Comparison of ENCODE assay signal across 16 mouse cellular contexts in the genomic region with DNA sequence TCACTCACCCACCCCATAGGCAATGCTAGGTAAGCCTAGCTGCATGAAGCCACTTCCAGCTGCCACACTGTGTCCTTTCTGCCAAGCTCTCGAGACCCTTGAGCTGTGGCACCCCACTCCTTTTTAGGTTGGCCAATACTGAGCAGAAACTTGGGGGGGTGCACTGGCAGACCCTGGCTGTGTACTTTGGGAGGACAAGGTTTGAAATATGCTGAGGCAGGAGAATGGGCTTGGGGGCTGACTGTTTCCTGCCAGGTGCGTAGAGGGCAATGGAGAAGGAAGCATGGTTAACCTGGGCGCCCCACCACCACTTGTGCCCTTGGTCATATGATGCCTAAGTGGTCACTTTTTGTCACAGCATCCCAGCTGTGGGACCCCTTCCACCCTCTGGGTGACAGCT. TPM values are rescaled to one million over a fixed set of nuclear protein-coding genes. Genes with fewer than 3 reads are reported as not detected.
DNase-seq lines count a peak whose midpoint lies in the region; ATAC-seq and TF ChIP-seq lines count a peak whose summit lies in the region.
"Had no signal": no experiment of that assay in that cellular context is flagged by ENCODE, and none has a peak within 500 bp of the region (broad histone marks: within the 10 kb centered on the region; RNA-seq: fewer than 3 reads in every experiment).

No protein-coding gene starts in this region.

- TF ChIP-seq CTCF in bone marrow, adult 2 months (IDR thresholded peaks at IDR 0.05; ENCODE audit: control insufficient read depth, insufficient read depth, low read length) = no peak
- TF ChIP-seq CTCF in gastrocnemius, adult 2 months (IDR thresholded peaks at IDR 0.05) = no peak

- no peak for TF ChIP-seq POLR2A in bone marrow, adult 2 months (IDR thresholded peaks at IDR 0.05; ENCODE audit: borderline replicate concordance, control insufficient read depth, low read depth, low read length)

- ATAC-seq in hindbrain, embryonic 15.5 days (ENCODE audit: low FRiP score, low read depth) = 0 out of 2 replicates have a peak, but pooled peaks have one; percentile 7
- no peak for ATAC-seq in hindbrain, embryonic 14.5 days (ENCODE audit: low FRiP score)
- ATAC-seq in liver, embryonic 12.5 days = no peak
- ATAC-seq: intestine, embryonic 15.5 days had no signal

- H3K27ac ChIP-seq in hindbrain, embryonic 15.5 days (replicated peaks) = 0 out of 2 replicates have a peak overlapping the region, but pooled peaks have one; percentile 14
- no peak overlapping the region for H3K27ac ChIP-seq in hindbrain, embryonic 14.5 days
- H3K27ac ChIP-seq in bone marrow, adult 2 months (ENCODE audit: control insufficient read depth, insufficient read depth, low read depth, low read length, poor library complexity) = peak overlapping the region; percentile 22; the same call in 1 of the 2 replicates
- no peak overlapping the region for H3K27ac ChIP-seq in gastrocnemius, adult 2 months
- no peak overlapping the region for H3K27ac ChIP-seq in liver, embryonic 12.5 days
- H3K27ac ChIP-seq: intestine, embryonic 15.5 days; stomach, embryonic 15.5 days had no signal

- no peak overlapping the region for H3K4me2 ChIP-seq in hindbrain, embryonic 15.5 days
- no peak overlapping the region for H3K4me2 ChIP-seq in hindbrain, embryonic 14.5 days (replicated peaks)
- no peak overlapping the region for H3K4me2 ChIP-seq in liver, embryonic 12.5 days
- H3K4me2 ChIP-seq: intestine, embryonic 15.5 days; lung, embryonic 14.5 days; stomach, embryonic 15.5 days had no signal

- intact Hi-C loops in gastrocnemius, adult 2 months (cut with DNase I) = no loop called here

- H3K36me3 ChIP-seq in hindbrain, embryonic 15.5 days = peaks cover 44% of the 10 kb centered on the region
- peaks cover 84% of the 10 kb centered on the region for H3K36me3 ChIP-seq in hindbrain, embryonic 14.5 days (replicated peaks; ENCODE audit: control insufficient read depth, insufficient read depth)
- peaks cover 48% of the 10 kb centered on the region for H3K36me3 ChIP-seq in liver, embryonic 12.5 days

- 97% methylated on average over 3 of the region's 3 CpGs for WGBS in hindbrain, embryonic 15.5 days
- WGBS in hindbrain, embryonic 14.5 days = 90% methylated on average over 3 of the region's 3 CpGs
- 53% methylated on average over 3 of the region's 3 CpGs for WGBS in bone marrow, adult 2 months
- WGBS in liver, embryonic 12.5 days (ENCODE audit: insufficient replicate concordance) = 59% methylated on average over 3 of the region's 3 CpGs

- no peak overlapping the region for H3K4me3 ChIP-seq in hindbrain, embryonic 15.5 days
- H3K4me3 ChIP-seq in hindbrain, embryonic 14.5 days (replicated peaks; ENCODE audit: low read length) = no peak overlapping the region
- no peak overlapping the region for H3K4me3 ChIP-seq in bone marrow, adult 2 months (replicated peaks; ENCODE audit: control insufficient read depth, low read depth, low read length)
- H3K4me3 ChIP-seq in gastrocnemius, adult 2 months = no peak overlapping the region
- no peak overlapping the region for H3K4me3 ChIP-seq in liver, embryonic 12.5 days
- H3K4me3 ChIP-seq: intestine, embryonic 15.5 days; midbrain, embryonic 12.5 days; stomach, embryonic 15.5 days had no signal

- H3K27me3 ChIP-seq in hindbrain, embryonic 15.5 days = no peaks in the 10 kb centered on the region
- H3K27me3 ChIP-seq in hindbrain, embryonic 14.5 days (ENCODE audit: control insufficient read depth, insufficient read depth, low read length) = no peaks in the 10 kb centered on the region
- H3K27me3 ChIP-seq in liver, embryonic 12.5 days (replicated peaks) = no peaks in the 10 kb centered on the region
- H3K27me3 ChIP-seq: intestine, embryonic 15.5 days; midbrain, embryonic 12.5 days; stomach, embryonic 15.5 days had no signal

- H3K9me3 ChIP-seq in hindbrain, embryonic 15.5 days = no peaks in the 10 kb centered on the region
- no peaks in the 10 kb centered on the region for H3K9me3 ChIP-seq in hindbrain, embryonic 14.5 days (ENCODE audit: control insufficient read depth, low read length)
- H3K9me3 ChIP-seq in liver, embryonic 12.5 days (replicated peaks) = no peaks in the 10 kb centered on the region
- H3K9me3 ChIP-seq: intestine, embryonic 15.5 days; midbrain, embryonic 12.5 days; stomach, embryonic 15.5 days had no signal

- DNase-seq in hindbrain, embryonic 14.5 days (ENCODE audit: low spot score) = no peak
- DNase-seq in B cell, adult 2 months = peak; percentile 28
- DNase-seq in thymus, postnatal 10 days (ENCODE audit: low spot score in 2 of 2) = peak; percentile 45
- no peak for DNase-seq in gastrocnemius, adult 2 months
- DNase-seq: cerebellum, postnatal 25 days; gastrocnemius, postnatal 25 days; heart, postnatal 10 days; left cerebral cortex, postnatal 4 days; spleen, adult 18-20 months had no signal

- no peak overlapping the region for H3K9ac ChIP-seq in hindbrain, embryonic 15.5 days
- H3K9ac ChIP-seq in hindbrain, embryonic 14.5 days = no peak overlapping the region
- H3K9ac ChIP-seq in liver, embryonic 12.5 days = no peak overlapping the region
- H3K9ac ChIP-seq: intestine, embryonic 15.5 days; lung, embryonic 14.5 days; midbrain, embryonic 12.5 days; stomach, embryonic 15.5 days had no signal

- peaks cover 44% of the 10 kb centered on the region for H3K4me1 ChIP-seq in hindbrain, embryonic 15.5 days (replicated peaks)
- H3K4me1 ChIP-seq in hindbrain, embryonic 14.5 days (replicated peaks; ENCODE audit: control insufficient read depth, insufficient read depth, low read length) = peaks cover 21% of the 10 kb centered on the region
- peaks cover 2% of the 10 kb centered on the region for H3K4me1 ChIP-seq in bone marrow, adult 2 months (ENCODE audit: control insufficient read depth, insufficient read depth, low read length)
- peaks cover 10% of the 10 kb centered on the region; the same call in 1 of the 2 replicates for H3K4me1 ChIP-seq in liver, embryonic 12.5 days
- H3K4me1 ChIP-seq: intestine, embryonic 15.5 days; stomach, embryonic 15.5 days had no signal

RNA-seq across cellular contexts. Expression of gene Ptprs, which starts 31.5 kb away (rescaled TPM):
- 277 and 302 TPM in 2 replicates for polyA plus RNA-seq in hindbrain, embryonic 15.5 days (2015; fragmentation: Nextera tagmentation; extraction: Ambion mirVana)
- polyA plus RNA-seq in hindbrain, embryonic 14.5 days (2014; fragmentation: Nextera tagmentation; extraction: Ambion mirVana) = 272 and 276 TPM in 2 replicates
- polyA plus RNA-seq in bone marrow, adult 2 months (2011; ENCODE audit: insufficient read depth, insufficient read length, low replicate concordance, missing spikeins) = 23.2 and 54.0 TPM in 2 replicates
- total RNA-seq in gastrocnemius, adult 2 months (2021) = 10 to 100 TPM; 29.6 to 43.1 TPM
- polyA plus RNA-seq in liver, embryonic 12.5 days (2016; fragmentation: Nextera tagmentation; extraction: Ambion mirVana) = 19.3 and 21.2 TPM in 2 replicates

Comparison
In these comparisons a context has a peak if more than half of its experiments do, and no peak if none do; other contexts are left out.
1. H3K27ac ChIP-seq: peak in hindbrain, embryonic 15.5 days (single experiment) and bone marrow, adult 2 months (single experiment); none in hindbrain, embryonic 14.5 days (single experiment), gastrocnemius, adult 2 months (single experiment) and liver, embryonic 12.5 days (single experiment).
2. DNase-seq: peak in B cell, adult 2 months (2 of 2) and thymus, postnatal 10 days (2 of 2); none in hindbrain, embryonic 14.5 days (single experiment) and gastrocnemius, adult 2 months (single experiment).